Mouse (Mus musculus) hematopoietic multipotent progenitor cell, adult 10-12 weeks (in vitro differentiated cells): ENCODE measurements around the gene Nans. TPM values are rescaled to one million over a fixed set of nuclear protein-coding genes. Genes with fewer than 3 reads are reported as not detected.

Experiments used
- polyA plus RNA-seq: library from polyadenylated mRNA; stranded (reverse); fragments of >175 nt; gene quantifications from 2 replicates; pipeline ENCODE4 v1.2.3, GENCODE M21; 2012; ENCODE audit warnings: low replicate concordance

Gene Nans
- 27.5 and 28.7 TPM in 2 replicates for polyA plus RNA-seq

DNA sequence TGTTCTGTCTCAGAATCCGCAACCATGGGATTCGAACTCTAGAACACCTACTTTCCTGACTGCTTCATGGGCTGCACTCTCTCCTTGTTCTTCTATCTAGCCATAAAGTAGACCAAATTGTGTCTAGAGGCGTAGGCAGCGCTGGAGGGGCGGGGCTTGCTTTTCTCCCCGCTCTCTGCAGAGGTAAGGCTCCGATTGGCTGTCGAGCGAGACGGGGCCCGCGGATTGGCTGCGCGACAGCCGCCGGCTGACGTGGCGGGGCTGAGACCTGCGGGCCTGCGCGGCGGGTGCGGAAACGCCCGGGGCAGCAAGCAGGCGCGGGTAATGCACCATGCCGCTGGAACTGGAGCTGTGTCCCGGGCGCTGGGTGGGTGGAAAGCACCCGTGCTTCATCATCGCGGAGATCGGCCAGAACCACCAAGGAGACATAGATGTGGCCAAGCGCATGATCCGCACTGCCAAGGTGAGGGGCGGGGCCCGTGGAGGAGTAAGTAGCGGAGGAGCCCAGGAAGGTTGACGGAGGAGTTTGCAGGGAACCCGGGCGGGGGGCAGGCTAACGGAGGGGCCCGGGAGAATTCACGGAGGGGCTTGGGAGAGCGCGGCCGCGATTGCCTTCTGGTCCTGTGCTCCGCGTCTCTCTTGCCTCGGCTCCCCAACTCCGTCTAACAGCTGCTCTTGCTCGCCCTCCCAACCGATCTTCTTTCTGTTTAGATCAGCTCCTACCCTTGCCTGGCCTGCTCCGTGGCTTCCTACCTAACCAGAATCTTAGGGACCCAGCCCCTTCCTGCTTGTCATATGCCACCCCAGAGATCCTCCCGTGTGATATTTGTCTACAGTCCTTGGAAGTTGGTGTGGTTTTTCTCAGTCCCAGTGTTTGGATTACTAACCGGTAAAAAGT, at the start of gene Nans:
TSS of gene Nans (plus strand) at position 221 of the 898 bp plus-strand sequence.

DNA sequence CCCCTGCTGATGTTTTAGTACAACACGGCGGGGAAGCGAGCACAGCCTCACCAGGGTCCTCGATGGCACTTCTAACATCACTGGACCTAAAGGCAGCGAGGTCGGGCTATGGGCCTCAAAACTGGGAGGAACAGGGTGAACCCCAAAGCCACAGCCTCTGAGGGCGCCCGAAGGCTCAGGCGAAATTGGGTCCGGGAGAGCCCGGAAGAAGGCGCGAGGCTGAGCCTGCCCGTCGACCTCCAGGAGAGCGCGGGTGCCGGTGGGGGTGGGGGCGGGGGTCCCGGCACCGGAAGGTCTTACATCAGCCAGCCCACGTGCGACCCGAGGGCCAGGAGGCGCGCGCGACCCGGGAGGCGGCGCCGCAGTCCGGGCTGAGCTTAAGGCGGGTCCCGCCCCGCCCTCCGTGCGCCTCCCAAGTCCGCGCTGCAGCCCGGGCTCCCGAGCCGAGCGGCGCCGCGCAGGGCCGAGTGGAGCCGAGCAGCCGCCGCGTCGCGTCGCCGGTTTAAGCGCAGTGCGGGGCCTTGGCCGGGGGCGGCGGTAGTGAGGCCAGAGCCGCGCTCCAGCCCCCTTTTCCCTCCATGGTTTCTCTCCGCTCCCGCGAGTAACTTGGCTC, 38.4 kb upstream of the Nans start, which contains the start of gene Anp32b:
TSS of gene Anp32b (plus strand) at position 384 of the 613 bp plus-strand sequence.

DNA sequence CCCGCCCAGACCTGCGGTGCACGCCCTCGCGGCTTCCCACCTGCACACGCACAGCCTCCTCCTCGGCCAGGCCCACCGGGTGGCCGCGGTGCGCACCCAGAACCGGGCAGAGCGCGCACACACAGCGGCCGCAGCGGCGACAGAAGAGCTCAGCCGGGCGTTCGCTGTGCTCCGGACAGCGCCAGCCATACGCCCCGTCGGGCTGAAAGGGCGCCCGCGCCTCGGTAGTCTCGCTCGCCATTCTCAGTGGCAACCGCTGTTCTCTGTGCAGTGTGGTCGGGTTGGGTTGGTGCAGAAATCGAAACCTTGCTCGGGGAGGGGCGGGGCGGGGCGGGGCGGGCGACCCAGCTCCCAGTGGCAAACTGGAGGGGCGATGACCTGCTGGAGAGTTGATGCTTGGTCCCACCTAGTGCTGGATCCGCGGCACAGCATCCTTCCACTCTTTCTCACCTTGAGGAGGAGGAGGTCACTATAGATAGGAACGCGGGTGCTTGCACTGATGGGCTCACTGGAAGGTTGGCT, 46.9 kb downstream of the Nans start, which contains the start of gene Trim14:
TSS of gene Trim14 (minus strand) at position 302 of the 522 bp plus-strand sequence.

Other genes starting within 250 kb of the Nans start
- 0.05 TPM in 1 of 2 replicates, not detected in the other for gene Foxe1, start 145.6 kb upstream of the Nans start, polyA plus RNA-seq
- gene Trmo, start 99.8 kb upstream of the Nans start, polyA plus RNA-seq: 1.8 and 5.7 TPM in 2 replicates
- 0.38 and 14.6 TPM in 2 replicates for gene Hemgn, start 75.7 kb upstream of the Nans start, polyA plus RNA-seq
- 243 and 479 TPM in 2 replicates for gene Anp32b, start 38.3 kb upstream of the Nans start, polyA plus RNA-seq
- gene Trim14, start 46.9 kb downstream of the Nans start, polyA plus RNA-seq: 36.9 and 66.7 TPM in 2 replicates
- gene Coro2a, start 113.0 kb downstream of the Nans start, polyA plus RNA-seq: 19.0 and 21.1 TPM in 2 replicates
- gene Tbc1d2, start 161.0 kb downstream of the Nans start, polyA plus RNA-seq: 1.6 and 3.6 TPM in 2 replicates